Mouse (Mus musculus): ENCODE measurements around the gene Masp1.

DNA sequence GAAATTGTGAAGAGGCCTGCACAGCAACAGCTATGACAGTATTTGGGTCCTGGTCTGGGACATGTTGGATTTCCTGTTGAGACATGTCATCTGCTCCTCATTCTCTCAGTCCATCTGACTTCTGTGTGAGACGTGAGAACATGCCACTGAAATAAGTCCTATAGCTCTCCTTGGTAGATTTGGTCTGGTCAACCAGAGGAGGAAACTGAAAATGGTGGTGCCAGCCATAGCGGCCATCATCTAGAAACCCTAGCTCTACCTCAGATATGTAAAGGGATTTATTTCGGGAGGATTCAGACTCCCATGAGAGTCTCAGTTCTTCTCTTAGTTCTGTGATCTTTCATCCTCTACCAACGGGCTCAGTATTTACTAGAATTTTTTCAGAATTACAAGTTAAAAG, 45.0 kb downstream of the Masp1 start:
- TF ChIP-seq CTCF (conservative IDR thresholded peaks at IDR 0.05; ENCODE audit: low read length), result no peak
- no peak for TF ChIP-seq NANOG (IDR thresholded peaks at IDR 0.05; ENCODE audit: borderline replicate concordance, low read length)
- TF ChIP-seq POU5F1 (IDR thresholded peaks at IDR 0.05; ENCODE audit: borderline replicate concordance, low read length), result no peak
